Mouse (Mus musculus): ENCODE measurements at regions not wholly inside any gene's neighbourhood (a gene's known extent, or its start where the extent isn't known, plus 50 kb on each side); places are given as distances from the start of the nearest gene placed in this dataset.

DNA sequence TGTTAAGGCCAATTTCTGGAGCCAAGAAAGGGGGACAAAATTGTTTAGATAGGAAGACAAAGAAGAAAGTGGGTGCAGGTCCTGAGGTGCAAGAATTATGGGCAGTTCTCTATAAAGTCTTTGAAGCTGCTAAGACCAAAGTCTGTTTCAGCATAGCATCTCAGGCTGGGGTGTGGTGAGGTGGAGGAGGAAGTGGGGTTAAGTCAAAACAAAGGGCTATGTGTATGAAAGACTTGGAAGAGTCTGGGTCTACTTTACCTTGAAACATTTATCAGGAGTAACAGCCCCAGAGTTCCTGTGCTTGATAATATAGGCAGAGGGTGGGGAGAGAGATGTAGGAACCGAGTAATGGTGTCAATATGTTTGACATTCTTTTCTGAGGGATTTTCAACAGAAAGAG is 125.4 kb upstream of the Tex13c2 start:
- H3K9me3 ChIP-seq, result no peaks in the 10 kb centered on the region
- 83% methylated on average over 1 of the region's 1 CpGs for WGBS
- no peaks in the 10 kb centered on the region for H3K36me3 ChIP-seq
- H3K4me3 ChIP-seq, result no peak overlapping the region
- H3K27ac ChIP-seq, result no peak overlapping the region
- H3K27me3 ChIP-seq (ENCODE audit: insufficient read depth, poor library complexity, severe bottlenecking), result no peaks in the 10 kb centered on the region
- H3K4me1 ChIP-seq (replicated peaks), result peaks cover 6% of the 10 kb centered on the region; the same call in 1 of the 2 replicates
- DNase-seq (ENCODE audit: low spot score), result no peak

GRCm38 (mm10) chrX:42373794-42374398 is 115.6 kb upstream of the Tex13c2 start:
- no peaks in the 10 kb centered on the region for H3K36me3 ChIP-seq
- DNase-seq (ENCODE audit: low spot score), result no peak
- 77% methylated on average over 3 of the region's 3 CpGs for WGBS

DNA sequence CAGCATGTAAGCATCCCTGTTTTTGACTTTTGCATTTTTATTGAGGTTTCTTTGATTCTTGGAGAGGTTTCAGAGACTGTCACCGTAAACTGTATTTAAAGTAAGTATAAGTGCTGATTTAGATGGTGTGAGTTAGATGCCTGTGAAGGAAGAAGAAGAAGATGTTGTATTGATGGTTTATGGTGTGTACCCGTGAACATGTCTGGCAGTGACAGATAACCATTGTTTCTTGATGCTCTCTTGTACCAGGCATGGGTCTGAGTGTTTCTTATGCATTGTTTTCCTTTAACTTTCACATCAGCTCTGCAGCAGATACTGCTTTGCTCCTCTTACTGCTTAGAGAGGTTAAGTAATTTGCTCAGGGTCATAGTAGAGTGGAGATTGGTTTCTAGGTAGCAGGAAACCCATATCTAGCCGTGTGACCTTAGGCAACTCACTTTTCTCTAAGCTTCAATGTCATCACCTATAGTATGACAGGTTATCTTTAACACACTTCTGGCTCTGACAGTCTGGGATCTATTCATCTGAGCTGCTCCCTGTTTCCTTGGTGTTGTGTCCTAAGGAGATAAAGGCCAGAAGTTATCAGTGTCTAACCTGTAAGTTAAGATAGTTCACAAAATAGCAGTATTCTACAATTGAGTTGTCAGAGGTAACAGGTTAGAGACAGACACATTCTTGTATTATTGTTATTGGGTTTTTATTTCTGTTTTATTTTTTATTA is 95.5 kb upstream of the Tex13c2 start:
- DNase-seq (ENCODE audit: low spot score), result no peak
- Histone ChIP-seq H3K4me1 (replicated peaks) (no peaks in the 10 kb centered on the region), H3K27ac (no peak overlapping the region), H3K4me3 (no peak overlapping the region), H3K36me3 (no peaks in the 10 kb centered on the region), H3K27me3 (ENCODE audit: insufficient read depth, poor library complexity, severe bottlenecking) (no peaks in the 10 kb centered on the region), H3K9me3 (no peaks in the 10 kb centered on the region)
- WGBS, result 78% methylated on average over 3 of the region's 3 CpGs

More at GRCm38 (mm10) chrX:42373794-42374398, 115.6 kb upstream of the Tex13c2 start:
- H3K9me3 ChIP-seq, result no peaks in the 10 kb centered on the region
- H3K27me3 ChIP-seq (ENCODE audit: insufficient read depth, poor library complexity, severe bottlenecking), result no peaks in the 10 kb centered on the region
- no peaks in the 10 kb centered on the region for H3K4me1 ChIP-seq (replicated peaks)
- H3K4me3 ChIP-seq, result no peak overlapping the region
- H3K27ac ChIP-seq, result no peak overlapping the region

- WGBS, result 89% methylated on average over 4 of the region's 4 CpGs
- H3K36me3 ChIP-seq, result no peaks in the 10 kb centered on the region
- no peaks in the 10 kb centered on the region for H3K9me3 ChIP-seq
- no peak overlapping the region for H3K27ac ChIP-seq
- H3K4me1 ChIP-seq (replicated peaks), result no peaks in the 10 kb centered on the region
- no peaks in the 10 kb centered on the region for H3K27me3 ChIP-seq (ENCODE audit: insufficient read depth, poor library complexity, severe bottlenecking)
- no peak overlapping the region for H3K4me3 ChIP-seq
- DNase-seq (ENCODE audit: low spot score), result no peak
These were observed 93.0 kb upstream of the Tex13c2 start for GRCm38 (mm10) chrX:42396441-42396840.

DNA sequence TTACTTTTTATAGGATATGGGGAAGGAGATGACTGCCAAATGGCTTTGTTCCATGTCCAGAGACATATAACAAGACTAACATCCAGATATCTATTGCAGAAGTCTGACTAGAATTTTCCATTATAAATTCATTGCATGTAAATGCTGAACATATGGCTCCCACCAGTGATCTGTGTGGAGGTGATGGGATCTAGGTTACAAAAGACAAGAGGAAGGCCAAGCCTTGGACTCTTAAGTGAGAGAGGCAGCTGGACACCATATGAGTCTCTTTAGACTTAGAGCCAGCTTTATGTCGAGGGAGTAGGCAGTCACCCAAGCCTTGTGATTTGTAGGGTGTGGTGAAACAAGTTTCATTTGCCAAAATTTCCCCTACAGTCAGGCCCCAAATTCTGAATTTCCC is 90.7 kb upstream of the Tex13c2 start:
- Histone ChIP-seq H3K9me3 (no peaks in the 10 kb centered on the region), H3K36me3 (no peaks in the 10 kb centered on the region), H3K4me3 (no peak overlapping the region), H3K27ac (no peak overlapping the region), H3K4me1 (replicated peaks) (no peaks in the 10 kb centered on the region), H3K27me3 (ENCODE audit: insufficient read depth, poor library complexity, severe bottlenecking) (no peaks in the 10 kb centered on the region)
- no peak for DNase-seq (ENCODE audit: low spot score)
- WGBS, result 61% methylated on average over 1 of the region's 1 CpGs

GRCm38 (mm10) chrX:42399343-42399742 is 90.1 kb upstream of the Tex13c2 start:
- no peaks in the 10 kb centered on the region for H3K9me3 ChIP-seq
- H3K27me3 ChIP-seq (ENCODE audit: insufficient read depth, poor library complexity, severe bottlenecking), result no peaks in the 10 kb centered on the region
- H3K27ac ChIP-seq, result no peak overlapping the region
- H3K4me3 ChIP-seq, result no peak overlapping the region
- H3K4me1 ChIP-seq (replicated peaks), result no peaks in the 10 kb centered on the region
- H3K36me3 ChIP-seq, result no peaks in the 10 kb centered on the region
- no peak for DNase-seq (ENCODE audit: low spot score)

GRCm38 (mm10) chrX:42401091-42401490 is 88.4 kb upstream of the Tex13c2 start:
- WGBS, result 75% methylated on average over 1 of the region's 1 CpGs
- DNase-seq (ENCODE audit: low spot score), result no peak
- Histone ChIP-seq H3K27me3 (ENCODE audit: insufficient read depth, poor library complexity, severe bottlenecking) (no peaks in the 10 kb centered on the region), H3K36me3 (no peaks in the 10 kb centered on the region), H3K9me3 (no peaks in the 10 kb centered on the region), H3K4me1 (replicated peaks) (no peaks in the 10 kb centered on the region), H3K4me3 (no peak overlapping the region), H3K27ac (no peak overlapping the region)

DNA sequence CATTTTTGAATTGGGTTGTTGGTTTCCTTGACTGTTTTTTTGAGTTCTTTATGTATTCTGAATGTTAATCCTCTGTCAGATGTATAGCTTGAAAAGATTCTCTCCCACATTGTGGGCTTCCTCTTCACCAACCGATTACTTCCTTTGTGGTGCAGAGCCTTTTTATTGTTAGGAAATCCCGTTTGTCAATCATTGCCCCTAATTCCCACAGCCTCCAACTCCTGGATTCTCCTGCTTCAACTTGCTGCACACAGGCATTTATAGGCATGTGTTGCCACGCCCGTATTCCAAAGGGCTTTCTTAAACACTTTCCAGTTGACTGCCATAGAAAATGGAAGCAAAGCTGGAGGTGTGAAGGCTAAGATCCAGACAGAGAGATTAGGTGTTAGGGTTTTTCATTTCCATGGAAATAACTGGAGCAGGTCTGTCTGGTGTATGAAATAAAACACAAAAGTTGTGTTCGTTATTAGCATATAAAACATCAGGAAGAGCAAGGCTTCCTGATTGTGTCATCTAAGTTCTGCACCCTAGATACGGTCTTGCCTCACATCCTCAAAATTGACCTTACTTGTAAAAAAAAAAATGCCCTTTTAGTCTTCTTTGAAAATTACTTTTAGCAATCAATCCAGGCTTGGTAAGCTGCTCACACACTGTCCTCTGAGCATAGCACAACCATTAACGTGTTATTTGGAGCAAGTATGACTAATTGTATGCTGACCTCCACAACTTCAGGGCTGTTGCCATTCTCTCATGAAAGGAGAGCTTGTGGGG is 87.7 kb upstream of the Tex13c2 start:
- WGBS, result 65% methylated on average over 7 of the region's 7 CpGs
- no peaks in the 10 kb centered on the region for H3K36me3 ChIP-seq
- DNase-seq (ENCODE audit: low spot score), result peak; percentile 2
- no peak overlapping the region for H3K27ac ChIP-seq
- no peaks in the 10 kb centered on the region for H3K27me3 ChIP-seq (ENCODE audit: insufficient read depth, poor library complexity, severe bottlenecking)
- no peaks in the 10 kb centered on the region for H3K4me1 ChIP-seq (replicated peaks)
- no peaks in the 10 kb centered on the region for H3K9me3 ChIP-seq
- no peak overlapping the region for H3K4me3 ChIP-seq

GRCm38 (mm10) chrX:42402335-42402605 is 87.2 kb upstream of the Tex13c2 start:
- Histone ChIP-seq H3K4me1 (replicated peaks) (no peaks in the 10 kb centered on the region), H3K9me3 (no peaks in the 10 kb centered on the region), H3K27me3 (ENCODE audit: insufficient read depth, poor library complexity, severe bottlenecking) (no peaks in the 10 kb centered on the region), H3K4me3 (no peak overlapping the region), H3K36me3 (no peaks in the 10 kb centered on the region), H3K27ac (no peak overlapping the region)
- DNase-seq (ENCODE audit: low spot score), result peak; percentile 9
- 63% methylated on average over 4 of the region's 4 CpGs for WGBS

- peak; percentile 35 for DNase-seq (ENCODE audit: low spot score)
- no peaks in the 10 kb centered on the region for H3K27me3 ChIP-seq (ENCODE audit: insufficient read depth, poor library complexity, severe bottlenecking)
- H3K36me3 ChIP-seq, result no peaks in the 10 kb centered on the region
- 23% methylated on average over 7 of the region's 7 CpGs for WGBS
- H3K27ac ChIP-seq, result peak overlapping the region; percentile 81
- H3K4me3 ChIP-seq, result no peak overlapping the region
- H3K9me3 ChIP-seq, result no peaks in the 10 kb centered on the region
- peaks cover 13% of the 10 kb centered on the region; the same call in 1 of the 2 replicates for H3K4me1 ChIP-seq (replicated peaks)
These were observed 57.4 kb upstream of the Tex13c2 start for GRCm38 (mm10) chrX:42431851-42432635.
